Mouse (Mus musculus) lung, adult 2 months (tissue): ENCODE measurements around the gene Scarf1. TPM values are rescaled to one million over a fixed set of nuclear protein-coding genes. Genes with fewer than 3 reads are reported as not detected.
"Not testable (repeated sequence)": the region's sequence is repeated elsewhere in the genome, so short reads cannot be mapped to it uniquely, and the experiment has no call there.

Experiments used
- DNase-seq: peaks from one replicate; pipeline ENCODE4 v3.0.0; 2022
- H3K4me1 ChIP-seq: fragments of 200-500 bp; 2 replicates; pipeline ENCODE4 v1.6.1; 2011; ENCODE audit warnings: low read length; ENCODE audit not compliant: control insufficient read depth, insufficient read depth
- H3K4me3 ChIP-seq: fragments of 200-500 bp; replicated peaks from 2 replicates; pipeline ENCODE3; 2011; ENCODE audit warnings: low read depth, mild to moderate bottlenecking, control low read depth, low read length; ENCODE audit errors: extremely low read depth
- CTCF ChIP-seq: fragments of 200-500 bp; IDR thresholded peaks from 2 replicates; pipeline ENCODE4 v1.5.1; 2011; ENCODE audit warnings: mild to moderate bottlenecking, low read length, control low read depth; ENCODE audit not compliant: insufficient read depth
- POLR2A ChIP-seq: fragments of 200-500 bp; IDR thresholded peaks from 2 replicates; pipeline ENCODE4 v1.6.1; 2011; ENCODE audit warnings: low read depth, mild to moderate bottlenecking, control low read depth, low read length, borderline replicate concordance; ENCODE audit errors: extremely low read depth
- WGBS: fragments of 180-500 bp; shearing (Covaris S2); methylation state at CpG from one replicate; pipeline ENCODE4 v1.1.7; 2018; 5-methylcytosine and 5-hydroxymethylcytosine counted together
- polyA plus RNA-seq: library from polyadenylated mRNA; depleted of rRNA; stranded (reverse); fragments of >200 nt; gene quantifications from 2 replicates; pipeline ENCODE4 v1.2.3, GENCODE M21; 2012

The Scarf1 gene
- polyA plus RNA-seq, 1 experiment, result 50.1 TPM

DNA sequence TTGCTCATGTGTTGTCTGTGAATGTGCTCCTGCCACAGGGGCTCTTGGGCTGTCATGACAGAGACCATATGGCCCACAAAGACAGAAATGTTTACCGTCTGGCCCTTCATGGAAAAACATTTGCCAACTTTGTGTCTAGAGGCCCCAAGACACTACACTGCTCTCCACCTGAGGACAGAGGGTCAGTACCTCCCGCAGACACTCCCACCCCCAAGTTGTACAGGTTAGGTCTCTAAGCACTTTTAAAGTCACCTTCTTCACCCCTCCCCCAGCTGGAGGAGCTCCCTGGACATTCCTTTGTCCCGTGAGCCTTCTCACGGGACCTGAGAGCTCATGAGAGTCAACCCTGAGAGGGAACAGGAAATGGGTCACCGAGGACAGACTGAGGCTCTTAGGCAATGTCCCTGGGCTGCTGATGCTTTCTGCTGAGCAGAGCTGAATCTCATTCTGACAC lies 36.3 kb downstream of the Scarf1 start:
- TF ChIP-seq POLR2A (no peak), CTCF (no peak)
- no peak overlapping the region for H3K4me3 ChIP-seq
- WGBS, result 31% methylated on average over 5 of the region's 5 CpGs
- peak; percentile 69 for DNase-seq
- H3K4me1 ChIP-seq, result peaks cover 26% of the 10 kb centered on the region

DNA sequence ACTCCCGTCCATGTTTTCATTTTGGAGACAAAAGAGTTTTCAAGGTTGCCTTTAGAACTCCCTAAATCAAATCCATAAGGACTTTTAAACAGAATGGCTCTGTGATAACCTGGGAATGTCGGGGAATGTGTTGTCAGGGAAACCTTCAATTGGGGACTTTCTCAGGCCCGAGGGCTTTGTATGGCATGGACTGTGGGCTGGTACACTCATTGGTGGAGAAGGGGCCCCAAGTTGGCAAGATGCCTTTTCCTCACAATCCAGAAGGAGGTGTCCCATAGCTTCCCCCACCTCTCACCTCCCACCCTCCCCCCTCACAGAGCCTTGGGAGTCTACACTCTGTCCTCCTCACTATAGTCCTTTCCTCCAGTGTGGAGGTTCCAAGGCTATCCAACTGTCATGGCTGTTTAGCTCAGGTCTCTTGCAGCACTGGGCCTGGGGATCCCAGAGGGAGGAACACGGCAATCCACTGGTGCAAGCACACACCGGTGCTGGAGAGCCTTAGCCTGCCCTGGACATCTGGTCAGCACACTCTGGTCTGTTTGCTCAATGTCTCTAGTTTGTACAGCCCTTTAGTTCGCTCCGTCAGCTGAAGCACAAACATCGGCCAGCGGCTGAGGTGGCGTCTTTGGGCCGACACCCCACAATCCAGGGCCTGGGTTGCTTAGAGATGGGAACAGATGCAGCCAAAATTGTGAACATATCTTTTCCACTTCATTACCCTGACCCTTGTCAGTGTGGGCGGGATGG lies 37.0 kb downstream of the Scarf1 start:
- peak; percentile 57; the same call in 1 of the 2 replicates for TF ChIP-seq POLR2A
- TF ChIP-seq CTCF, result no peak
- peak; percentile 62 for DNase-seq

DNA sequence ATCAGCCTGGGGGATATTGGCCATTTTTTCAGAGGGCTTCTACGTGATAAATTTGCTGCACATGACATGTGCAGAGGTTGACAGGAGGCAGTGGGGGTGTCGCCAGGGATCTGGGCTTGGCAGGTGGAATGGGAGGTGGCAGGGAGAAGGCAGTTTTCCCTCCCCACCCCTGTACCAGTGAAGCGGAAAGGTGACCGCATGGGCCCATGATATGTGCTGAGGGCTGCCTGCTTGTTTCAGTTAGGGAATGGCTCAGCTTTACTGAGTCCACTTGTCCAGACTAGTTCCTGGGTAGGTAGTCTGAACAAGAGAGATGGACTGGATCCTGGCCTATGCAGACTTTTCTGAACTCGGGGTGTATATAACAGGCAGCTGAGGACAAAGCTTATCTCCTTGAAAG lies 38.0 kb downstream of the Scarf1 start:
- whole genome bisulfite sequencing, result 89% methylated on average over 5 of the region's 5 CpGs
- DNase-seq, result no peak

More for the DNA sequence above, 37.0 kb downstream of the Scarf1 start:
- WGBS, result 56% methylated on average over 12 of the region's 12 CpGs
- peaks cover 26% of the 10 kb centered on the region for H3K4me1 ChIP-seq
- H3K4me3 ChIP-seq, result no peak overlapping the region

DNA sequence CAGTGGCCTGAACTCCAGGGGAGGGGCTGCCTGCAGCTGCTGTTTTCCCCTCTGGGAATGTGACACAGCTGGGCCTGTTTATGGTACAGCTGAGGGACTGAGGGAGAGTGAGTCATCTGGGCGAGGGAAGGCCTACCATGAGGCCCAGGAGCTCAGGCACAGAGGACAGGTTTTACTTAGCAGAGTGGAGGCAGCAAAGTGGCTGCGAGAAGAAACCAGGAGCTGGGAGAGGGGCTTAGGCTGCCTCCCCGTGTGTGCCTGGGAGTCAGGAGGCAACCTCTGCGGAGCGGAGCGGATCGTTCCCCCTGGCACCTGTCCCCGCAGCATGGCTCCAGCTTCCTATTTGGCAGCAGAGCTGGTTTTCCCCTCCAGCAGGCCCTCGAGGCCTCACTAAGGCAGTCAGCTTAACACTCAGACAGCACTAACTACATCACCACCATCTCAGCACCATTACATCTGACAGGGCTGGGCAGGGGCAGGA lies 38.7 kb downstream of the Scarf1 start:
- H3K4me1 ChIP-seq, result peaks cover 26% of the 10 kb centered on the region
- WGBS, result 24% methylated on average over 9 of the region's 9 CpGs
- no peak overlapping the region for H3K4me3 ChIP-seq
- no peak for DNase-seq
- TF ChIP-seq POLR2A (no peak), CTCF (no peak)

More for the DNA sequence above, 38.0 kb downstream of the Scarf1 start:
- Histone ChIP-seq H3K4me1 (peaks cover 26% of the 10 kb centered on the region), H3K4me3 (no peak overlapping the region)
- TF ChIP-seq CTCF (no peak), POLR2A (no peak)

DNA sequence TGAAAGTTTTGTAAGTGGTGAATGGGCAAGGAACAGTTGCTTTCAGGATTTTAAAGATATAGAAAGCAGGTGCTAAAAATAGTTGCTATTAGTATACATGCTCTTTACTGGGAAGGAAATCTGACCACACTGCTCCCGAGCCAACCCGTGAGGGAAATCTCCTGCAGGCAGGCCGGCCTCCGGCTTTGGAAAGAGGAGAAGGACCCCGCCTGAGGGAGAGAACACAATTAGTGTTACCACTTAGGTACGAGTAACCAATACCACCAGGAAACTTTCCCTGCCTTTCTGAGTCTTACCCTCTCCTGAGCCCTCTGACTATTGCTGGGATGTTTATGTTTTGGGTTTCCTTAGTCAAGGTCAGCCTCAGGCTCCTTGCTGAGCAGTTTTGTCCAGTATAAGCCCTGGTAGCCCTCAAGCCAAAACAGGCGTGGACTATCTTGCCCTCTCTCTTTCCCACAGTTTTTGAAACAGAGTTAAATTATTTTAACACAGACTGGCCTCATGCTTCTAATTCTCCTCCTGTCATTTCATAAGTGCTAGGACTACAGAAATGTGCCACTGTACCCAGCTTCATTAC lies 39.7 kb downstream of the Scarf1 start:
- 34% methylated on average over 7 of the region's 7 CpGs for WGBS
- TF ChIP-seq CTCF, result no peak
- no peak for TF ChIP-seq POLR2A
- no peak for DNase-seq
- no peak overlapping the region for H3K4me3 ChIP-seq
- peaks cover 26% of the 10 kb centered on the region for H3K4me1 ChIP-seq

DNA sequence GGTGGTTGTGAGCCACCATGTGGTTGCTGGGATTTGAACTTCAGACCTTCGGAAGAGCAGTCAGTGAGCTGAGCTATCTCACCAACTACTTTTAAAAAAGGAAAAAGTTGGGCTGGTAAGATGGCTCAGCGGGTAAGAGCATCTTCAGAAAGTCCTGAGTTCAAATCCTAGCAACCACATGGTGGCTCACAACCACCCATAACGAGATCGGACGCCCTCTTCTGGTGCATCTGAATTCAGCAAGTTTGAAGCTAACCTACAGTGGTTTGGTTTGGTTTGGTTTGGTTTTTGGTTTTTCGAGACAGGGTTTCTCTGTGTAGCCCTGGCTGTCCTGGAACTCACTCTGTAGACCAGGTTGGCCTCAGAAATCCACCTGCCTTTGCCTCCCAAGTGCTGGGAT lies 42.7 kb downstream of the Scarf1 start:
- not testable (repeated sequence) for DNase-seq, H3K4me3 ChIP-seq
- peaks cover 14% of the 10 kb centered on the region for H3K4me1 ChIP-seq
- 95% methylated on average over 6 of the region's 6 CpGs for WGBS

DNA sequence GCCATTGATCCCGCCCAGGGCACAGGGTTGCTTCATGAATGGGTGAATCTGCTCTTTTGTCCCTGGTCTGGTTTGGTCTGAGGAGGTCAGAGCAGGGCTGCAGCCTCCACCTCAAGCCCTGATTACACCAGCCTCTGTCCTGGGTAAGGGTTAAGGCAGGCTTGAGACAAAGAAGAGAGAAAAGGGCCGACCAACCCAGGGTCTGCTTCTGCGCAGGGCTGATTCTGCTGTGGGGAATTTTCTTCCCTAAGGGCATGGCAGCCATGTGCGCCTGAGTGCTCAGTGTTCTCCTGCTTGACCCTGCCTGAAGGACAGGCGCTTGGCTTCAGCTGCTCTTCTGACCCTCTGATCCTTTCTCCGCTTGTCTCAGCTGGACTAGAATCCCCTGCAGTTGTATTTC lies 43.8 kb downstream of the Scarf1 start:
- 92% methylated on average over 6 of the region's 6 CpGs for WGBS
- no peak for TF ChIP-seq CTCF
- no peak for TF ChIP-seq POLR2A
- Histone ChIP-seq H3K4me1 (peaks cover 6% of the 10 kb centered on the region; the same call in 1 of the 2 replicates), H3K4me3 (no peak overlapping the region)
- no peak for DNase-seq

DNA sequence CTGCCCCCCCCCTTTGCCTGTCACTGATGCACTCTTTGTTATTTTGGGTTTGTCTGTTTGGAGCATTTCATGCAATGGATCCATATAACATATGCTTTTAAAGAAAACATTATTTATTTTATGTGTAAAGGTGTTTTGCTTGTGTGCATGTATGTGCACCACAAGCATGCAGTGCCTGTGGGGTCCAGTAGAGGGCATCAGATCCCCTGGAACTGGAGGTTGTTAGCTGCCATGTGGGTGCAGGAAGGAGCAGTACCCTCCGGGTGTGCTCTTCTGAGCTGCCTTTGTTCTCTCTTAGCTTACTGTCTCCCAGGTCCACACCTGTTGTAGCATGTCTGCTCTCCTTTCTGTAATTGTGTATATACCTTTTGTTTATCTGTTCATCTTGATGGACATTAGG lies 44.8 kb downstream of the Scarf1 start:
- no peak for DNase-seq
- no peak overlapping the region for H3K4me3 ChIP-seq
- no peaks in the 10 kb centered on the region for H3K4me1 ChIP-seq
- no peak for TF ChIP-seq POLR2A
- TF ChIP-seq CTCF, result peak; percentile 24; the same call in 1 of the 2 replicates
- 81% methylated on average over 1 of the region's 1 CpGs for WGBS

DNA sequence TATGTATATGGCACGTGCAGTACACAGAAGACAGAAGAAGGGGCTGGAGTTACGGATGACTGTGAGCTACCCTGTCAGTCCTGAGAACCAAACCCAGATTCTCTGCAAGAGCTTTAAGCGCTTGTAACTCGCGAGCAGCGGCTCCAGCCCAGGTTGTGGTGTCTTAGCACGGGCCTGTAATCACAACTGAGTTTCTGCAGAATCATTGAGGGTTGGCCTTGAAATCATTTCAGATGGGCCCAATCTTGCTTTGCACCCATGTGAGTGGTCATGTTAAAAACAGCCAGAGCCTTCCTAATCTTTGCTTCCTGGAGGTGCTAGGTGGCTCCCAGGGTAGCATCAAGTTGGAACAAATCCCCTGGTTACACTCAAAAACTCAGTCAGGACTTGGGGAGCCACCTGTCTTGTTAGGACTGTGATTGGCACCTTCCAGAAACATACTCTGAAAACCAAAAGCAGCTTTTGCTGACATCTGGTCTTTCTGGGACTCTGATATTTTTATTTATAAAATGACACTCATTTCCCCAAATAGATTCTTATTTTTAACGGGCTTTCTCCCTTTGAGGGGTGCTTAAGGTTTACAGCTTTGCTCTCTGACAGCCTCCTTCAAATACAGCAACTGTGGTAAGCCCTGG lies 46.6 kb downstream of the Scarf1 start:
- TF ChIP-seq POLR2A (no peak), CTCF (no peak)
- Histone ChIP-seq H3K4me3 (no peak overlapping the region), H3K4me1 (peaks cover 8% of the 10 kb centered on the region)
- 82% methylated on average over 8 of the region's 8 CpGs for WGBS
- no peak for DNase-seq
